Mouse (Mus musculus): ENCODE measurements at regions not wholly inside any gene's neighbourhood (a gene's known extent, or its start where the extent isn't known, plus 50 kb on each side); places are given as distances from the start of the nearest gene placed in this dataset.

DNA sequence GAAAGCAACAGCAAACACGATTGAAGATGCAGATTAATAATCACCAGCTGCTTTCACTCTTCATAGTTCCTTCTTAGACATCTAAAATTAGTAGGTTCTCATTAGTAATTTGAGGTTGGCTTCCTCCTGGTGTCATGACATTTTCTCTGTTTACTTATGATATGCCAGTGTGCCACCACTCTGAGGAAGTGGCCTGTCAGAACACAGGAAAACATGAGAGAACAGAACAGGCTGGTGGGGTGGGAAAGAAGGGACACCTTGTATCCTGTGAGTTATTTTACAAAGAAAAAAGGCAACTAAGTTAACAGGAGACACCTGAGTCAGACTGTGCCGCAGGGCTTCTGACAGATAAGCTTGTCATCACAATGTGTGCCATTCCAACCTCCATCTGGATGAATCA lies 981.4 kb downstream of the Pdha2 start:
- no peak for DNase-seq (ENCODE audit: low spot score)

DNA sequence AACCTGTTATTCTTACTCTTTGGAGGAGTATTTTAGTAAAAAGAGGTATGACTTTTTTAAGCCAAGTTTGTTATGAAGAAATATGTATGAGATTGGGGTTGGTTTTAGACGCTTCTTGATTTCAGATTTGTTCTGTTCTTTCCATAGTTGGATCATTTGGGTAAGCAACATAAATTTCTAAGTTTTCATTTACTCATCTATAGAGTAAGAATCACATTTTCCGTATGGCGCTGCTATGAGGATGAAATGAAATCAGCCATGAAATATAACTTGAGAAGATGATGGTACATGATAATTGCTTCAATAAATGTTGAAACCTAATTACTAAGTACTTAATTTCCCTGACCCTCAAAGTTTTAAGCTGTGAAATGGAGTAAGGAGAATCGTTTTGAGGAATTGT lies 979.0 kb downstream of the Pdha2 start:
- no peak for DNase-seq (ENCODE audit: low spot score)

DNA sequence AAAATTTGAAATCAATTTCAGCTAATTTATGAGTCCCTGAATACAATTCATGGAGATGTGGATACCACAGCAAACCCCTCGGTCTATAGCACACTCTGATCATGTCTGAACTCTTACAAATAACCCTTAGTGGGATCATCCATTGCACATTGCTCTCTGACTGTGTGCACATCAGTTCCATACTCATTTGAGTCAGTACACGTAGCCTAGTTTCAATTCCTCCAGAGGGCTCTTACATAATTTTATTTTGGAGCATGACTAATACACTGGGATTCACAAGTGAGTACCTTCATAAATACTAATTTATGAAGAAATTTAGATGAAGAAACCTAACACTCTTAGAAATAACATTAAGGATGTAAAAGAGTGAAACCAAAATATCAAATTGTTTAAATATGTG lies 978.3 kb downstream of the Pdha2 start:
- no peak for DNase-seq (ENCODE audit: low spot score)

DNA sequence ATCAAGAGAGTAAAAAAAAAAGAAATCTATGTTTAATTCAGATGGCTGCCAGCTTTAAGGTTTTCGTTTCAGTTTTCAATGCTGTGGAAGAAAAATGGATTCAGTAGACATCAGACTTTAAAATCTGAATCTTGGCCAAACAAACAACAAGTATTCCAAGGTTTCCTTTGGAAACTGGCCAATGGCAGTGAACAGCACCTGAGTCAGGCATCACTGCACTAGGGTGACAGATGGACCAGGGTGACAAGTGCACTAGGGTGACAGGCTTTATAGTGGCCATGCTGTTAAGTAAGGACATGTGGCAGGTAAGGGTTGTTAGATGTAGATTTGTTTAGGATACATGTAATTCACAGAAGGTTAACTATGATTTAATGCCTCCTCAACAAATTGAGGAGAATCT lies 972.9 kb downstream of the Pdha2 start:
- no peak for DNase-seq (ENCODE audit: low spot score)

Data from ovary, postnatal 14 days (tissue).